Mouse (Mus musculus) G1E (cell line): Measurements from ENCODE around the gene Cdk17.

ENCODE experiments used
- CTCF ChIP-seq: IDR thresholded peaks from 2 replicates; pipeline ENCODE4 v1.5.1; 2012; ENCODE audit warnings: low read depth, low read length, inconsistent platforms, mixed read lengths
- GATA1 ChIP-seq: IDR thresholded peaks from 2 replicates; pipeline ENCODE4 v1.6.1; 2012; ENCODE audit warnings: borderline replicate concordance, low read length, inconsistent platforms, mixed read lengths
- GATA2 ChIP-seq: IDR thresholded peaks from 2 replicates; pipeline ENCODE4 v1.6.1; 2012; ENCODE audit warnings: low read depth, low read length, inconsistent platforms, borderline replicate concordance
- POLR2AphosphoS5 ChIP-seq: IDR thresholded peaks from 2 replicates; pipeline ENCODE4 v1.6.1; 2012; ENCODE audit warnings: low read depth, low read length, inconsistent platforms; ENCODE audit not compliant: insufficient replicate concordance
- TAL1 ChIP-seq: conservative IDR thresholded peaks from 2 replicates; pipeline ENCODE4 v1.6.1; 2012; ENCODE audit warnings: low read depth, low read length, inconsistent platforms, mixed read lengths

- TF ChIP-seq CTCF (no peak), GATA1 (no peak), TAL1 (no peak), POLR2AphosphoS5 (no peak), GATA2 (no peak)
Observed at GRCm38 (mm10) chr10:93263431-93263830, 102.8 kb downstream of the Cdk17 start.
